Mouse (Mus musculus): ENCODE measurements around the gene Nrp1. TPM values are rescaled to one million over a fixed set of nuclear protein-coding genes. Genes with fewer than 3 reads are reported as not detected.

Gene Nrp1
- total RNA-seq, 1 experiment from 2014 or later, result 2.1 TPM

- no peak for ATAC-seq (replicated peaks in 1 of 2; ENCODE audit: insufficient read depth in 1 of 2, low FRiP score in 2 of 2, low TSS enrichment in 1 of 2, low read depth in 1 of 2, poor library complexity in 2 of 2, severe bottlenecking in 2 of 2)
Observed at GRCm38 (mm10) chr8:128549738-128550137, 191.3 kb downstream of the Nrp1 start.

GRCm38 (mm10) chr8:128551421-128552139 is 193.2 kb downstream of the Nrp1 start:
- ATAC-seq (replicated peaks in 1 of 2; ENCODE audit: insufficient read depth in 1 of 2, low FRiP score in 2 of 2, low TSS enrichment in 1 of 2, low read depth in 1 of 2, poor library complexity in 2 of 2, severe bottlenecking in 2 of 2), result peak; percentile 78 to 91; a peak in 3 of 4 replicates

Data from hematopoietic stem cell, adult 5-6 weeks (primary cell).